Mouse (Mus musculus) brain, adult 2 months (tissue): ENCODE measurements around the gene Boc.

Source experiments
- DNase-seq: peaks from one replicate; pipeline ENCODE4 v3.0.0; 2011; ENCODE audit warnings: low read depth, low spot score

Gene Boc

DNA sequence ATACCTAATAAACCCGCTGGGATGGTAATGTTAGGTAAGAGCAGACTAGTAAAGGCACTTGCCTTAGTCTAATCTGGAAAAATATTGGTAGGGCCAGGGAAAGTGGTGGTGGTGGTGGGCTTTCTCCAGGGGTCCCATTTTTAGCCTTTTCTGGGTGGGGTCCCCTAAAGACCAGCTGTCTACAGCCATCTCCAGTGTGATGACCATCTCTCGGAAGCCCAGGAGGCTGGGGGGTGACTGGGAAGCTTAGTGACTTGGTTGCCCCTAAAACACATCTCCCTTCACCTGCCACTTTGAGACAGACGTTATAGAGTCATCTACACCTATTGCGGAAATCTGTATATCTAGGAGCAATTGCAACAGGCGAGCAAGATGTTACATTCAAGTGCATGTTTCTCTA, 6.0 kb downstream of the Boc start:
- DNase-seq = no peak

DNA sequence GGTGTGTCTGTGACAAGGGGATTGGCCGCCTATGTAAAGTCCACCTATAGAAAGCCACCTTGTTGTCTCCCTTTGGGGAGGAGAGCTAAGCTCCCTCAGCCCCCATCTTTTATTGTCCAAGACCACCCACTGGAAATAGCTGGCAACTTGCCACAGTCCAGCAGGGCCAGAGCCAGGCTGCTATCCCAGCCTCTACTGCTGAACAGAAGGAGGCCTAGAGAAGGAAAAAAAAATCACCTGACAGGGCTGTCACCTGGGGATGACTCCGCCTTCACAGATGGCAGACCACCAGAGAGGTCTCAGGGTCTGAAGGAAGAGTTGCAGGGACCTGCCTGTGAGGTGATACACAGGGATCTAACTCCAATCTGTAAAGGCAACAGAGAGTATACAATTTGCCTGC, 6.7 kb downstream of the Boc start:
- DNase-seq = peak; percentile 69

DNA sequence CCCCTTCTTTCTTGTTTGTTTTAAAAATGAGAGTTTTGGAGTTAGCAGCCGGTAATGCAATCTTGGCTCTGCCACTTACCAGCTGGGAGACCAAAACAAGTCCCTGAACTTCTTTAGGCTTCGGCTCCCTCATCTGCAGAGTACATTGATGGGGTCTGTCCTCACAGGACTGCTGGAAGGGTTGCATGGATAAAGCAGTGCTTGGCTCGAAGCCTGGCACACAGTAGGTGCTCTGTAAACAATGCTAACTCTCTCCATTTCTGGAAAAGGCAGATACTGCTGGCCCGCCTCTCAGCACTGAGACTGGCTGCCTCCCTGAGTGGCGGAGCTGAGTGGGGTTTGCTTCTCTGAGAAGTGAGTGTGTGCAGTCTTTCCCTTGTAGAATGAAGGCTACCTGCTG, 7.2 kb downstream of the Boc start:
- no peak for DNase-seq

DNA sequence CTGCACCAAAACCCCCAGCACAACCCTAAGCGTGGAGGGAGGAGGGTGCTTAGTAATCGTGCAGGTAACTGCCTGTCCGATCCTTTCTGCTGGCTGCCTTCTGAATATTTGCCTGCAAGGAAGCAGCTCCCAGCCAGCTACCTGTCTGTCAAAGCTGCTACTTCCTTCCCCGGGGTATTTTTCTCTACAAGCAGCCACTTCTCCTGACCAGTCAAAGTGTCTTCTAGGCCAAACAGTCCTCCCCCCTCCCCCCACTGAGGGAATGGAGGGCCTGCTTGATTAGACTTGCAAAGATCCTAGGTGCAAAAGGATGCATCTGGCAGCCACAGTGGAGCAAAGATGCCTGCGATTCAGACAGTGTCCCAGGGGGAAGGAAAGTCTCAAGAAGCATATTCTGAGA, 7.9 kb downstream of the Boc start:
- DNase-seq = peak; percentile 63

DNA sequence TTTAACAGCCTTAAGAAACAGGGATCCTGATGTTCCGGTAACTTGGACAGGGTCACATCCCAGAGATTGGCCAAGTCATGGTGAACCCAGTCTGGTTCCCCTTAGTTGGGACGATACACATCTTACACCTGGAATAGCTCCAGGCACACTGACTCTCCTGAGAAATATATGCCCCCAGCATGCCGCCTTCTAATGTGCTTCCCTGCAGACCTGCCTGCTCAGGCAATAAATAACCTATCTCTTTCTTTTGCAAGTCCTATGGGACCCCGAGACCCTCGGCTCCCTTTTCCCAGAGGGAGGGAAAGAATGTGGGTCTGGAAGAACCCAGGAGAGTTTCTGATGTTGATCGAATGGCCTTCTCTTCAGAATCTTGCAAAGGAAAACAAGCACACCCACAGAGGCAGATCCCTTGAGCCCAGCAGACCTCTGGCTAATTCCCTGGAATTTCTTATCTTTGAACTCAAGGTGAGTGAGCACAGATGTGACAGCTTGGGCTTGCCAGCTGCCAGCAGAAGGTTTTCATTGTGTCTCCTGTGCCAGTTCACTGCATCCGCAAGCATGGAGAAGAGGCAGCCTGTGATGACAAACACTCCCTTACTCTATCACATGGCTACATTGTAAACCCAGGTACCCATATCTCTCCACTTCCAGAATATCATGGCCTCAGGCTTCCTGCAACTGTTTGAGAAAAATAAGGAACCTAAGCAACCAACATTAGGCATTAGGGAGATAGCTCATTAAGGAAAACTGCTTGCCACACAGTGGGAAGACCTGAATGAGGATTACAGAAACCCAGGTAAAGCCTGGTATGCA, 8.6 kb downstream of the Boc start:
- no peak for DNase-seq

DNA sequence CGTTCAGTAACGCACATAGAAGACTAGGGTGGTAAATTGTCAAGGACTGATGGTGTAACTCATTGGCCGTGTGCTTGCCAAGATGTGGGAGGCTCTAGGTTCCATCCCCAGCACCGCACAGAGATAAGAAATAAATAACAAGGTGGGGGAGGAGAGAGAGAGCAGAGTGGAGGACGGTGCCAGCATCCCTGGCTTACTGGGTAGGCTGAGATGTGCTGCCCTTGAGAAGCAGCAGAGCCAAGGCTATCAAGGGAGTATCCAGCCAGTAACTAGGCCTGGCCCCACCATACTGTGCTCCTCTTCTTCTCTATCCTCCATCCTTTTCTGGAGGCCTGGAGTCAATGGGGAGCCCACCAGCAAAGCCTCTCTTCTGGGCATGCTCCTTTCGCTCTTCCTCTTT, 9.3 kb downstream of the Boc start:
- peak; percentile 66 for DNase-seq

DNA sequence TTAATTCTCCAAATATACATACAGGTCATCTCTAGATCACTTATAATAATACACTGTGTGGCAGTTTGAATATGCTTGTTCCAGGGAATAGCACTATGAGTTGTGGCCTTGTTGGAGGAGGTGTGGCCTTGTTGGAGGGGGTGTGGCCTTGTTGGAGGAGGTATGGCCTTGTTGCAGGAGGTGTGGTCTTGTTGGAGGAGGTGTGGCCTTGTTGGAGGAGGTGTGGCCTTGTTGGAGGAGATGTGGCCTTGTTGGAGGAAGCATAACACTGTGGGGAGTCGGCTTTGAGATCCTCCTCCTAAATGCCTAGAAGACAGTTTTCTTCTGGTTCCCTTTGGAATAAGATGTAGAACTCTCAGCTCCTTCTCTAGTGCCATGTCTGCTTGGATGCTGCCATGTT, 10.7 kb downstream of the Boc start:
- no peak for DNase-seq

DNA sequence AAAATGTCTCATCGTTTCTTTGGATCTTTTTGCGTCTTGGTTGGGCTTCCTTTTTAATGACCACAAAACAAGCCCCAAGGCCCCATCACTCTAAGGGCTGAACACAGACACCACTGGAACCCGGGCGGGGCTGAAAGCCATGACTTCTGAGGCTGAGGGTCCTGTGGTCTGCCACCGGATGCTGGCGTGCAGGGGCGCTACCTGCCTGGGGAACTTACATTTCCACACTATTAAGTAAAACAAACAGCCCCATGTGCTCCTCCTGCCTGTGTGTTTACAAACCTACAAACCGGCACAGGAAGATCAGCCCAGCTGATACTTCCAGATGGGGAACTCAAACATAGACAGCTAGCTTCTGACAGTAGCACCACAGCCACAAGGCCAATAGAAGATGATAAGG, 11.9 kb downstream of the Boc start:
- DNase-seq = no peak

DNA sequence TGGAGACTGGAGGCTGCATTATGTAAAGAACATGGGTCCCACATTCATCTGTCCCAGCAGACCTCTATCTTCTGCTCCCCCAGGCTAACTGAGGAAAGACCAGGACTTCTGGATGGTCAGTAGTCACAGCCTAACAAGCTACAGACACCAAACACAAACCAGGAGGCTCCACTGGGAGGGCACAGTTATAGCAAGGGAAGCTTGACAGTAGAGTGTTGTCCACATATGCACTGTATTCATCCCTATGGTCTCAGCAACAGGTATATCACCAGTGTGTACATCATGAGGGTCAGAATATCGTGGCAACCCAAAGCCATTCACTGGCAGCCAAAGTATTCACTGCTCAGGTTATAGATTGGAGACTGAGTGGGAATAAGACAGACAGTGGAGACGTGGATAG, 12.8 kb downstream of the Boc start:
- no peak for DNase-seq

DNA sequence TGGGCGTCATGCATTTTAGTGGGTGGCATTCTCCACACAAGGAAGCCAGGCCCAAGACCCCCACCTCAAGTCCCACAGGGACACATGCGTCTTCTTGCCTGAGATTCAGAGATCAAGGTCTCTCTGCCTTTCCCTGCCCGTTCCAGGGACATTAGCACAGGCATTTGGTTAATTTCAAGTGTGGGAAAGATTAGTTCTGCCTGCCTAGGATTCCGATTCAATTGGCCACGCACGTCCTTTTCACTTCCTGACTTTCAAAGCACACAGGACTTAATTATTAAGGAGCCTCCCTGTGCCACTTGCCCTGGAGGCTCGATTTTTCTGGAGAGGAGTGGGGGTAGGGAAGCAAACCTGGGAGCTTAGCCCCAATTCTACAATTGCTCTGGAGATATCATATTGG, 13.5 kb downstream of the Boc start:
- DNase-seq = no peak

DNA sequence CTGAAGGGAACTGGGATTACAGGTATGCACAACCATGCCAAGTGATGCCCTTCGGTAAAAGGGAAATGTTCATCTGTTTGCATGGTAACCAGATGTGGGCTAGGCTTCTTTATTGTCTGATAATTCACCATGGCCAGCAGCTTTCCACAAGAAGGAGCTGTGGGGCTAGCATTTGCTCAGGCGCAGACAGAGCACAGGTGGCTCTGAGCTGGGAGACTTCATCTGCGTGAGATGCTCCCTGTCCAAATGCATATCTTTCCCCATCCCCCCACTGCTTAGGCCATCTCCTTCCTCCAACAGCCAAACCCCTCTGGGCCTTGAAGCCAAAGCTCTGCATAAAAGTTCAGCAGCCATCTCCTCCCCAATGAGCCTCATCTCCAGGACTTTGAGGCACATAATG, 15.6 kb downstream of the Boc start:
- peak; percentile 81 for DNase-seq

DNA sequence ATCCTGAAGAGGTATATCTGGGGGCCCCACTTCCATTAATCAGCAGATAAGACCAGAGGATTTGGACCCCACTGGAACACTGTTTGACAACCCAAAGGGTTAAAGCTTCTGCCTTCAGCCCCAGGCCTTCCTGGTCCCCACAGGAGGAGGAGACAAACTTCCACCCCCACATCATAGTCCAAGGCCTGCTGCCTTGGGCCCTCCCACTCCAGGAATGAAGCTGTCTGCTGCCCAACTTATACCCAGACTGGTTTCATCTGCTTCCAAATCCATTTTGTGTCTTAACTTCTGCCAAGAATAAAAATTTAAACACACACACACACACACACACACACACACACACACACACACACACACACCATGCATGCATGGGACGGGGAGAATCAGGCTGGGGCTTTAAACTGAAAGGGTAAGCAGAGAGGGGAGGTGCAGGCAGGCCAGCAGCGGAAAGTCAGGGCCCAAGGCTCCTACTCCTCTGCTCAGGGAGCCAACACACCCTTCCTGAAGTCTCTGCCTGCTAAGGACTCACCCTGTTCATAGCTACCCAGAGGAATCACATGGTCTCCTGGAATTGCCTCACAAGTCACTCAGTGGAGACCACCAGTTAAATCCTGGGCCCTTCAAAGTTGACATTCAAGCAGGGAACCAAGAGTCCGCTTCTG, 16.5 kb downstream of the Boc start:
- peak; percentile 57 for DNase-seq

DNA sequence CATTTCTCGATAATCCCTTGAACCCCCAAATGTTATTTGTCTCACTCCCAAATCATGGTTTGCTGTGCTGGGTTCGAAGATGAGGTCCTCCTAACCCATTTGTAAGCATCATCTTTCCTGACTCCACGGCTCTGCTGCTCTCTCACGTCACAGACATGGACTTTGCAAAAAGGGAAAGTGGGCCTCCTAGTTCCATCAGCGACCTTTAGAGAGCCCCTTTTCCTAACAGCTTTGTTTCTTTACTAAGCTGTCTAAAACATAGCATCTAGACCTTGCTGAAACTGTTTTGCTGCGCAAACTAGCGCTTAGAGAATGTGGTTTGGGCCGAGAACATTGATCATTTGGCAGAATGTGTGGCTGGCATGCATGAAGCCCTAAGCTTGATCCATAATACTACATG, 19.1 kb downstream of the Boc start:
- no peak for DNase-seq

DNA sequence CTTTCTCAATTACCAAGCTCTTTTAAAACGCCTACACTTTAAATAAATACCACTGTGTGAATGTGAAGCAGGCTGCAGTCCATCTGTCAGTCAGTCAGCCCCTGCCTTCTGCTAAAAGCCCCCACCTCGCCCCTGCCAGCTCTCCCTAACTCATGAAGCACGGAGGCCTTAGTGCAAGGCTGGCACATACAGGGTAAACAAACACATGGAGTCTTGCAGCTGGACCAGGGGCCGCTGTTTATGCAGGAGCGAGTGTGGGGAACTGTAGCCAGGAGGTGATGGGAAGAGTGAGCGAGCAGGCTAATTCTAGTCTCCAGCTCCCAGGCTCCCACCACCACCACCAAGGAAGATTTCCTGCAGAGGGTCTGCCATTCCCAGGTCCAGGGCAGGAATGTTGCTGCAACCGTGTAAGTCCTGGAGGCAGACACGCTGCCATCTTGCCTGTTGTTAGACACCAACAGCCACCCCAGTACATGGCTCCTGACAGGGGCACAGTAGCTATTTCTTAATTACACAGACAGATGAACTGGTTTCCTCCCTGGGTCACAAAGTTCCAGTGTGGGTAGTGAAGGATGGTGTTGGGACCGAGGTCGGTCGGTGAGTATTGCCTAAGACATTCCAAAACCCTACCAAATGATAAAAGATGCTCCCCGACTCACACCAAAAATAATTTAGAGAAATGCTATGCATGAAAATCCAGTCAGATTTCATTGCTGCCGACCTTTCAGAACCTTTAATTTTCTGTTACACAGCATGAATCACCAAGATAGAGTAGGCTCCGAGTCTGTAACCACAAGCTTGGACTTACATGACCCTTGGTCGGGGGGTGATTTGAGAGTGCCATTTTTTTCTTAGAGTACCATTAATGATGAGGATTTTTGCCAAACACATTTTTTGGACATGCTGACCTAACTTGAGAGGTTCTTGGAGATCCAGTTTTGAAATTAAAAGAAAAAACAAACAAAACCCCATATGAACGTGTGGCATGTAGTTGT, 20.0 kb downstream of the Boc start:
- DNase-seq = no peak

DNA sequence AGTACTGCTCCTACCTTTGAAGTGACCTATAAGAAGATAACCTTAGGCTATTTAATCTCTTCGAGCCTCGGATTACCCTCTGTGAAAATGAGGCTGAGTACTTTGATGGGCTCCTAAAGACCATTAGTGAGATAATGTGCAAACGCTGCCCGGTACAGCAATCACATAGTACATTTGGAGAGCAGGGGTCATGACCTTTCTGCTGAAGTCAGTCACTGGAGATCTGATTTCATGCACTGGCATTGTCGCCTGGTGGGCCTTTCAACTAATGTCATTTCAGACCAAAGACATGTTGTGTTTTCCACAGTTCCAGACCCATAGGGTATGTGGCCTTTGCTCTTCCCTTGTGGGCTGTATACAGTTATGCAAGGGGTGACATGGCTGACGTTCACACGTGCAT, 24.6 kb downstream of the Boc start:
- no peak for DNase-seq

DNA sequence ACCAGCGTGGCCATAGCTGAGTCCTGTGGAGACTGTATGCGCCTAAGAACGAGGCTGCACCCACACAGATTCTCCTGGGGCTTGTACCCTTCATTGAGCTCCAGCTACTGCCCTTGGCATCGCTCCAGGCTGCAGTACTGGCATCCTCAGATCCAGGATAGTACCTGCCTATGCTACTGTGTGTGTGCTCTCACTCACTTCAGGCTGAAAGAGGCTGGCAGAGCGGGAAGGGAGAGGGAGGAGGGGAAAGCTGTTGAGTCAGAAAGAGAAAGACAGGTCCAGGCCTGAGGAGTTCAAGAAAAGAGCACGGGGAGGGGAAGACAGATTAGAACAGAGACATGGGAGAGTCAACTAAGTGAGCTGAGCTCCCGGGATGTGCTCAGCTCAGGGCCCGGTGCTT, 25.2 kb downstream of the Boc start:
- peak; percentile 63 for DNase-seq

DNA sequence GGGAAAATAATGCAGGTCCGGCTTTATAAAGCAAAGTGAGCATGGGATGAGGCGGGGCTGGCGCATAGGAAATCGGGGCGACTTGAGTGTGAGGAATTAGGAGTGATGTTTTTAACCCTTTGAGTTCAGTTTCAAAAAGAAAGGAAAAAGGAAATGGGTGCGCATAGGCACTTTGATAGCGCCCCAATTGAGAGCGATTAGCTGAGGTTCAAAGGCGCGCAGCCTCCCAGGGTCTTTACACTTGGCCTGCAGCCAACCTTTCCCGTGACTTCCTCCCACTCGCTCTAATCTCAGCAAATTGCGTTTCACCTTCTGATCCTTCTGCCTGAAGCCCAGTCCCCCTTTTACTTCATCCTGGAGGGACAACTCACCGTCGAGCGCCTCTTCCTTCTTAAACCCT, 25.8 kb downstream of the Boc start:
- DNase-seq = no peak

DNA sequence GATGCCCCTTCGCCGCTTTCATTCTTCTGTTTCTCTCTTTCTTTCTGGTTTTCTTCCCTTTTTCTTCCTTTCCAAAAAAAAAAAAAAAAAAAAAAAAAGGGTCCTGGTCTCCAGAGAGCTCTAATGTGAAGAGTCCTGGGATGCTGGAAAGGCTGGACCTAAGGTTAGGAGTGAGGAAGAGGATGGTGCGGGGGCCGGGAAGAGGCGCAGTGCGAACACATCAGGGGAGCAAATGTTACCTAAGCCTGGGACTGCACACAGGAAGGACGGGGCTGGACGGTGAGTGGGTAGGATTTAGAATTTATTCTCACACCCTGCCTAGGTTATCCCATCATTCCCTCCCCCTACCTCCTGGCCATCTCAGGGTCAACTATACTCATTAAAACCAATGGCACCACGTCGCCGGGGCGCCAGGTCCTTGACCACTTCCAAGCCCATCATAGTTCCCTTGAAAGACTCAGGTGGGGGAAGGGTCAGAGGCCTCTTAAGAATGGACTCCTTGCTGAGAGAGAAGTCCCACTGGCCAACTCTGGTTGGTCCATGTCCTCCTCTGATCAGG, 27.4 kb downstream of the Boc start:
- DNase-seq = no peak

DNA sequence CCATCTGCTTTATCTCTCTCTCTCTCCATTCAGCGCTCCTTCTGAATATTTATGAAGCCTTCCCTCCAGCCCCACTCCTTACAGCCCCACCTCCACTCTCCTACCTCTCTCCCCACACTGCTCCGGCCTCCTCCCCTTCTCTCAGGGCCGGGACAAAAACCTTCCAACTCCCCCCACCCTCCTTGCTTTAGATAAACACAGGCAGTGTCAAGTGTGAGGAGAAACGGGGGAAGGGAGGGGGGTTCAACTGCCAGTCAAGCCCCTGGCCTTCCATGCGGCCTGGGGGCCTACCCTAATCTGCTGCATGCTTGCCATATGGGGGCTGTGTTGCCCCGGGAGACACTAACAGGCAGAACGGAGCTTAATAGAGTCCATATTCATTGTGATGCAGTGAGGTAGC, 27.9 kb downstream of the Boc start:
- DNase-seq = peak; percentile 54

DNA sequence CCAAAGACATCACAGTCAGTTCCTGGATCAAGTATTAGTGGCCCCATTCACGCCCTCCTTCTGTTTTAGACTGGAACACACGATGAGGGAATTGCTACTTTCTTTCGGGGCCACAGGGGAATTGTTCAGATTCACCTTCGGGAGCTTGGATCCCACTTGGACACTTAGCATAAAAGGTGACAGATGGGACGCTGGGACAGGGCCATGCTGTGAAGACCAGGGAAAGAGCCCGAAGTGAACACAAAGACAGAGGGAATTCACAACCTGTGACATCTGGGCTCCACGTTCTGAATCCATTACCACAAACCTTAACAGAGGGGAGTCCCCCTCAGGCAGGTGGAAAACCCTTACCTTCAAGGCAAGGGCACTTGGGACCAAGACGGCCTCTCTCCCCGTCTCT, 28.5 kb downstream of the Boc start:
- no peak for DNase-seq

DNA sequence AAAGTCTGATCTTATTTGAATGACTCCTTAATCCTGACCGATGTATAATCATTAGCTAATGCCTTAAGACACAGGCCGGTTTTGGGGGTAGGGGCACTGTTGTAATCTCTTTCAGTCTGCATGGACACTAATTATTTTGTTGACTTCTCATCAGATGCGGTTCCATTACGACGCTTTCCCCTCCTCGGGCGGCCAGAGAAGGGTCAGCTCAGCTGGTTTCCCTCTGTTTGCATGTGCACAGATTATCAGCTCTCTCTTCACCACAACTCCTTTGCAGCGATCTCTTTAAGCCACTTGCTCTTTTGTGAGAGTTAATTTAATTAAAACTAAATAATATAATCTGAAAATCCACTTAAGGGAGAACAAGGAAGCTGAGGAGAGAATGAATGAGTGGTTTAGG, 29.0 kb downstream of the Boc start:
- no peak for DNase-seq

DNA sequence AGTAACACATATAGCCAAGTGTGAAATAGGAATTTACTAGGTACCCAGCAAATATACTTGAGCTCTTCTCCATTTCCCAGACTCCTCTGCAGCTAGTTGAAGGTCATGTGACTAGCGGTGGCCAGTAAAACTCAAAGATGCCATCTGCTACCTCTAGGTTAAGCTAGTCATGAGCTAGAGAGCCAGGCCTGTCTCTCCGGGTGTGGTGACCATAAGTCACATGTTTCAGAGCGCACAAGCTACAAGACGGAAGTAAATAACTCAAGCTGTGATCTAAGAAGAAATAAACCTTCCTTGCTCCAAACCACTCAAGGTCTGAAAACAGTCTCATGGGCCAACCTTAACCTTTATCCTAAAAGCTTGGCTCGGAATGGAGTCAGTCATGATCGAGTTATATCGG, 29.7 kb downstream of the Boc start:
- no peak for DNase-seq
